Mouse (Mus musculus): ENCODE measurements around the gene Zfp712. TPM values are rescaled to one million over a fixed set of nuclear protein-coding genes. Genes with fewer than 3 reads are reported as not detected.

Gene Zfp712
- polyA plus RNA-seq, 1 experiment, result 0.19 TPM

DNA sequence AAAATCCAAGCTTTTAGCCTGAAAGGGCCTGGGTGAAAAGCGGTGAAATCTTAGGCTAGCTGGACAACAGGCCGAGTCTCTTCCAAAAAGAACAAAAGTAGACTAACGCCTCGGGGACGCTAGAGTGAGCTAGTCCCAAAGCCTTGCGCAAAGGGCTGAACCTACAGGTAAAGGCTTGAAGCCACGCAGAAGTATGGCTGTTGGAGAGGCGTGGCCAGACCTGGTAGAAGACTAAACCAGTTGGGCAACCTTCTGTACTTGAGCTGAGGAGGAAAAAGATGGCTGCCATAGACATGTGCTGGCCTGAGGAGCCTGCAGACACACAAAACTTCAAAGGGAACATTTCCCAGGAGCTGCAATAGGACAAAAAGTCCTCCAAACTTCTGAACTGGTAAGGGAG is 4.4 kb upstream of the Zfp712 start:
- Histone ChIP-seq H3ac (ENCODE audit: control insufficient read depth, insufficient read length) (no peak overlapping the region), H3K36me3 (ENCODE audit: control insufficient read depth, insufficient read depth) (peaks cover 9% of the 10 kb centered on the region), H3K4me3 (no peak overlapping the region), H3K4me2 (ENCODE audit: low read depth) (no peak overlapping the region), H3K27me3 (ENCODE audit: control insufficient read depth, insufficient read depth, insufficient read length) (no peaks in the 10 kb centered on the region), H3K79me2 (ENCODE audit: control insufficient read depth, insufficient read depth) (no peaks in the 10 kb centered on the region)
- no peak for TF ChIP-seq TCF12 (IDR thresholded peaks at IDR 0.05; ENCODE audit: insufficient read depth, poor library complexity, severe bottlenecking)
- no peak for TF ChIP-seq SRF (IDR thresholded peaks at IDR 0.05; ENCODE audit: control insufficient read depth, insufficient read length, low read depth)
- TF ChIP-seq POLR2A (IDR thresholded peaks at IDR 0.05; ENCODE audit: insufficient read length, low read depth), result no peak
- no peak for TF ChIP-seq POLR2AphosphoS2 (IDR thresholded peaks at IDR 0.05; ENCODE audit: insufficient read length, low read depth)
- no peak for TF ChIP-seq REST (IDR thresholded peaks at IDR 0.05; ENCODE audit: insufficient read depth, insufficient read length)
- TF ChIP-seq MAX (IDR thresholded peaks at IDR 0.05; ENCODE audit: low read depth), result no peak
- no peak for TF ChIP-seq E2F4 (IDR thresholded peaks at IDR 0.05; ENCODE audit: insufficient read depth)
- TF ChIP-seq CEBPB (IDR thresholded peaks at IDR 0.05; ENCODE audit: insufficient read depth, poor library complexity, severe bottlenecking), result no peak

DNA sequence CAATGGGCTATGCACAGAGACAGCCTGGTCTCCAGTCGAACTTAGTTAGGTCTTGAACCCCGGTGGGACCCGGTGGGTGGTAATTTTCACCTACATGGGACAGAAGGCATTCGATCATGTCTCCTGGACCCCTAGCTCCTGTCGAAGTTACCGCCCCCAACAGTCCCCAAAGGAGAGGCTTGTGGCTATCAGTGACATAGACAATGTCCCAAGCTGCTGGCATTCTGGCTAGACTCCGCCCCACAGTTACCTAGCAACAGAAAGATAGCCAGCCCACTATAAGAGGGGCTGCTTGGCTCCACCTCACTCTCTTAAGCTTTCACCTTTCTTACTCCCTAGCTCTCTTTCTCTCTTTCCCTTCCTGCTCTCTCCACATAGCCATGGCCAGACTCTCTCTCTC is 1.5 kb upstream of the Zfp712 start:
- Histone ChIP-seq H3K36me3 (ENCODE audit: control insufficient read depth, insufficient read depth) (no peaks in the 10 kb centered on the region), H3K4me2 (ENCODE audit: low read depth) (no peak overlapping the region), H3K4me3 (no peak overlapping the region), H3K79me2 (ENCODE audit: control insufficient read depth, insufficient read depth) (no peaks in the 10 kb centered on the region), H3ac (ENCODE audit: control insufficient read depth, insufficient read length) (no peak overlapping the region), H3K27me3 (ENCODE audit: control insufficient read depth, insufficient read depth, insufficient read length) (no peaks in the 10 kb centered on the region)
- TF ChIP-seq USF1 (IDR thresholded peaks at IDR 0.05; ENCODE audit: low read depth) (no peak), CEBPB (IDR thresholded peaks at IDR 0.05; ENCODE audit: insufficient read depth, poor library complexity, severe bottlenecking) (no peak), POLR2AphosphoS2 (IDR thresholded peaks at IDR 0.05; ENCODE audit: insufficient read length, low read depth) (no peak), MAX (IDR thresholded peaks at IDR 0.05; ENCODE audit: low read depth) (no peak), TCF12 (IDR thresholded peaks at IDR 0.05; ENCODE audit: insufficient read depth, poor library complexity, severe bottlenecking) (no peak), E2F4 (IDR thresholded peaks at IDR 0.05; ENCODE audit: insufficient read depth) (no peak), POLR2A (IDR thresholded peaks at IDR 0.05; ENCODE audit: insufficient read length, low read depth) (no peak), MYOG (IDR thresholded peaks at IDR 0.05; ENCODE audit: control insufficient read depth in 1 of 3, insufficient read depth in 1 of 3, insufficient read length in 2 of 3, low read depth in 2 of 3) (no peak), REST (IDR thresholded peaks at IDR 0.05; ENCODE audit: insufficient read depth, insufficient read length) (no peak), TCF3 (IDR thresholded peaks at IDR 0.05; ENCODE audit: insufficient read length, low read depth) (no peak), MYOD1 (IDR thresholded peaks at IDR 0.05; ENCODE audit: control insufficient read depth in 1 of 3, insufficient read length in 2 of 3, low read depth in 2 of 3) (no peak), SRF (IDR thresholded peaks at IDR 0.05; ENCODE audit: control insufficient read depth, insufficient read length, low read depth) (no peak)

DNA sequence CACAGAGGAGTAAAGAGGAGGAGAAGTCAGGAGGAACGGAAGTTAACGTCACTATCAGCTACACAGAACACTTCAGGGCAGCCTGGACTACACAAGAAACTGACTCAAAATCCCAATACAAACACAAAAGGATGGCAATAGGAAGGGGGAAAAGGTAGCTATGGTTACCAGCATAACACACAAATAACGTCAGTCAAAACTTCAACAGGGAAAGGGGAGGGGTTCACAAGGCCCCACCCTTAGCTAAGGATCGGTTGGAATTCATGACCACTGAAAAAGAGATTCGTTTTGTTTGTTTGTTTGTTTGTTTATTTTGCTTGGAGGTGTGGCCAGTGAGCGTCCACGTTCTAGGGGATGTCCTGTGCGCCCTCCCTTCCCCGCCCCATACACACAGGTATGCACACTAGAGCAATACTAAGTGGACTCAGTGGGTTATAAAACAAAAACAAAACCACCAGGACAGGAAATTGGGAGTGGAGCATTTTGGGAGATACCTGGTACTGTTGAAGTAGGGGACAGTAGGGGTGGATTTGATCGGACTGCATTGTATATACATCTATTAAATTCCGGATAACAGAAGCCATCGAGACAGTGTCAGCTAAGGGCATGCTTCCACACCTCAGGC is 697 bp downstream of the Zfp712 start:
- no peak overlapping the region for H3ac ChIP-seq (ENCODE audit: control insufficient read depth, insufficient read length)
- H3K79me2 ChIP-seq (ENCODE audit: control insufficient read depth, insufficient read depth), result no peaks in the 10 kb centered on the region
- peak overlapping the region; percentile 96 for H3K4me2 ChIP-seq (ENCODE audit: low read depth)
- no peaks in the 10 kb centered on the region for H3K27me3 ChIP-seq (ENCODE audit: control insufficient read depth, insufficient read depth, insufficient read length)
- TF ChIP-seq MYOD1 (IDR thresholded peaks at IDR 0.05; ENCODE audit: control insufficient read depth in 1 of 3, insufficient read length in 2 of 3, low read depth in 2 of 3), result no peak
- no peak for TF ChIP-seq CEBPB (IDR thresholded peaks at IDR 0.05; ENCODE audit: insufficient read depth, poor library complexity, severe bottlenecking)
- TF ChIP-seq TCF3 (IDR thresholded peaks at IDR 0.05; ENCODE audit: insufficient read length, low read depth), result no peak
- no peak for TF ChIP-seq SRF (IDR thresholded peaks at IDR 0.05; ENCODE audit: control insufficient read depth, insufficient read length, low read depth)
- TF ChIP-seq POLR2A (IDR thresholded peaks at IDR 0.05; ENCODE audit: insufficient read length, low read depth), result no peak
- TF ChIP-seq E2F4 (IDR thresholded peaks at IDR 0.05; ENCODE audit: insufficient read depth), result no peak
- no peak for TF ChIP-seq MAX (IDR thresholded peaks at IDR 0.05; ENCODE audit: low read depth)
- no peak for TF ChIP-seq USF1 (IDR thresholded peaks at IDR 0.05; ENCODE audit: low read depth)
- peak overlapping the region; percentile 76 for H3K4me3 ChIP-seq
- H3K36me3 ChIP-seq (ENCODE audit: control insufficient read depth, insufficient read depth), result no peaks in the 10 kb centered on the region

Other genes starting within 250 kb of the Zfp712 start
- gene Gm10767, start 156.3 kb downstream of the Zfp712 start, polyA plus RNA-seq (2012; fragmentation: generic; extraction: Trizol), result 0.26 TPM
- gene Zfp708, start 36.8 kb upstream of the Zfp712 start, polyA plus RNA-seq (2012; fragmentation: generic; extraction: Trizol), result 0.11 TPM
- 0.94 TPM for gene Gm28557, start 47.4 kb upstream of the Zfp712 start, polyA plus RNA-seq (2012; fragmentation: generic; extraction: Trizol)
- 0.19 TPM for gene Rslcan18, start 55.1 kb upstream of the Zfp712 start, polyA plus RNA-seq (2012; fragmentation: generic; extraction: Trizol)
- 0.59 TPM for gene Zfp759, start 60.5 kb upstream of the Zfp712 start, polyA plus RNA-seq (2012; fragmentation: generic; extraction: Trizol)
- gene Rsl1, start 112.0 kb upstream of the Zfp712 start, polyA plus RNA-seq (2012; fragmentation: generic; extraction: Trizol), result 0.41 TPM
- gene Zfp455, start 133.3 kb upstream of the Zfp712 start, polyA plus RNA-seq (2012; fragmentation: generic; extraction: Trizol), result 0.05 TPM
- gene Zfp458, start 217.3 kb upstream of the Zfp712 start, polyA plus RNA-seq (2012; fragmentation: generic; extraction: Trizol), result 0.20 TPM
- 0.10 TPM for gene Zfp457, start 245.3 kb upstream of the Zfp712 start, polyA plus RNA-seq (2012; fragmentation: generic; extraction: Trizol)

All from myocyte (in vitro differentiated cells).